Mouse (Mus musculus) liver, embryonic 14.5 days (tissue): ENCODE results near the gene Cyp2c39.

ENCODE experiments used
- CTCF ChIP-seq: IDR thresholded peaks from 2 replicates; pipeline ENCODE4 v1.5.1; 2016; ENCODE audit warnings: antibody characterized with exemption, low read depth, control low read depth
- EP300 ChIP-seq: IDR thresholded peaks from 2 replicates; pipeline ENCODE4 v1.6.1; 2016; ENCODE audit warnings: antibody characterized with exemption, low read depth

DNA sequence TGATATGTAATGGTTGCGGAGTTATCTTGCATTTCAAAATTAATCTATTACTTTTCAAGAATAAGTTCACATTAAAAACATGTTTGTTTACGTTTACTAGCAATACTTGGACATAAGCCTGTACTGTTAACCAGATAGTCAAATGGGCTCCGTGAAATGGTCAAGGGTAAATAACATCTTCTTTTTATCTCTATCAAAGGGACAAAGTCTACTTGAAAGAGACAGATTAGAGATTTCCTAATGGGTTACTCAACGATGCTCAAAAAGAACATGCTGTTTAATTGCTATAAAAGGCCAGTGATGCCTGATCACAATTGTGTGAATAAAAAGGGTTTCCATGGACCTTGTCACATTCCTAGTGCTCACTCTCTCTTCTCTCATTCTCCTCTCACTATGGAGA, at the start of gene Cyp2c39:
- TF ChIP-seq CTCF = no peak
- TF ChIP-seq EP300 = no peak
